Mouse (Mus musculus): ENCODE data around the gene Mlec.

GRCm38 (mm10) chr5:115100473-115100872 is 57.5 kb downstream of the Mlec start:
- TF ChIP-seq CTCF (IDR thresholded peaks at IDR 0.05; ENCODE audit: extremely low read depth, insufficient read depth, insufficient read length, insufficient replicate concordance), result no peak
- no peak for TF ChIP-seq POLR2A (IDR thresholded peaks at IDR 0.05; ENCODE audit: low read depth, low read length)
